Mouse (Mus musculus) heart, embryonic 11.5 days (tissue): ENCODE measurements around the gene Dzank1. TPM values are rescaled to one million over a fixed set of nuclear protein-coding genes. Genes with fewer than 3 reads are reported as not detected.

Experiments used
- ATAC-seq: fragments of 200-750 bp; cut with Nextera tagmentation; replicated peaks from 2 replicates; pipeline ENCODE4 v1.8.0; 2017; ENCODE audit warnings: moderate library complexity; ENCODE audit not compliant: insufficient number of reproducible peaks, low FRiP score, low TSS enrichment
- H3K27ac ChIP-seq: fragments of 300-500 bp; sonication (generic); 2 replicates; pipeline ENCODE4 v1.5.1; 2014; ENCODE audit warnings: mild to moderate bottlenecking, low read depth, low read length
- H3K27me3 ChIP-seq: fragments of 300-500 bp; sonication (generic); 2 replicates; pipeline ENCODE4 v1.6.1; 2014; ENCODE audit warnings: mild to moderate bottlenecking, low read length, mixed read lengths; ENCODE audit not compliant: control insufficient read depth, insufficient read depth
- H3K36me3 ChIP-seq: fragments of 300-500 bp; sonication (generic); 2 replicates; pipeline ENCODE4 v1.6.1; 2014; ENCODE audit warnings: mild to moderate bottlenecking, low read length, moderate library complexity, mixed read lengths; ENCODE audit not compliant: control insufficient read depth, insufficient read depth
- H3K4me1 ChIP-seq: fragments of 300-500 bp; sonication (generic); 2 replicates; pipeline ENCODE4 v1.6.1; 2014; ENCODE audit warnings: low read length; ENCODE audit not compliant: control insufficient read depth, insufficient read depth
- H3K4me2 ChIP-seq: fragments of 300-500 bp; sonication (generic); 2 replicates; pipeline ENCODE4 v1.6.1; 2014; ENCODE audit warnings: mild to moderate bottlenecking, moderate library complexity
- H3K4me3 ChIP-seq: fragments of 300-500 bp; sonication (generic); 2 replicates; pipeline ENCODE4 v1.5.1; 2014; ENCODE audit warnings: low read depth, low read length
- H3K9ac ChIP-seq: fragments of 300-500 bp; sonication (generic); 2 replicates; pipeline ENCODE4 v1.6.1; 2014; ENCODE audit warnings: mild to moderate bottlenecking, low read depth, low read length, moderate library complexity
- H3K9me3 ChIP-seq: fragments of 300-500 bp; sonication (generic); replicated peaks from 2 replicates; pipeline ENCODE4 v1.6.1; 2016; ENCODE audit warnings: low read length; ENCODE audit not compliant: control insufficient read depth
- WGBS: fragments of 180-500 bp; shearing (Covaris S2); extraction: QIAGEN DNeasy Blood & Tissue Kit; methylation state at CpG from one replicate; pipeline ENCODE4 v1.1.7; 2014; ENCODE audit not compliant: insufficient replicate concordance; 5-methylcytosine and 5-hydroxymethylcytosine counted together
- polyA plus RNA-seq: library from polyadenylated mRNA; unstranded; fragments of >200 nt; fragmentation: Nextera tagmentation; extraction: Ambion mirVana; gene quantifications from 2 replicates; pipeline ENCODE4 v1.2.1, GENCODE M21; 2014

Dzank1 gene
- polyA plus RNA-seq, 1 experiment from 2014 or later: 0.63 TPM

DNA sequence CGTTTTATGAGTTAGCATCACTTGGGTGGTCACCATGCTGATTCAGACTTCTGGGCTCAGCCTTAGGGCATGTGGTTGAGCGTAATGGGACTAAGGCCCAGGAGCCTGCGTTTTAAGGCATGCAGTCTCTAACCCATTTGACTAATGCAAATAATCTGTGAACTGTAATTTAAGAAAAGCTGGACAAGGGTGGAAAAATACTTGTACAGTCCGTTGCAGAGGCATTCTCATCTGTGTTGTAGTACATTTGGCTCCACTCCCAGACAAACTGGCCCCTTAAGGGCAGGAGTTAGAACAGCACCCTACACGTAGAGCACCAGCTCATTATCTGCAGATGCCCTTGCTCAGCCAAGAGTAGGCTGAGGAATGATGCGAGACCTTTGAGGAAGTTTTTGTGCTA is 17.4 kb upstream of the Dzank1 start:
- H3K27me3 ChIP-seq: no peaks in the 10 kb centered on the region
- peaks cover 13% of the 10 kb centered on the region for H3K36me3 ChIP-seq
- H3K9ac ChIP-seq: no peak overlapping the region
- ATAC-seq: no peak
- no peak overlapping the region for H3K4me2 ChIP-seq
- no peaks in the 10 kb centered on the region for H3K4me1 ChIP-seq
- H3K27ac ChIP-seq: no peak overlapping the region
- no peaks in the 10 kb centered on the region for H3K9me3 ChIP-seq
- 73% methylated on average over 6 of the region's 6 CpGs for WGBS
- no peak overlapping the region for H3K4me3 ChIP-seq

DNA sequence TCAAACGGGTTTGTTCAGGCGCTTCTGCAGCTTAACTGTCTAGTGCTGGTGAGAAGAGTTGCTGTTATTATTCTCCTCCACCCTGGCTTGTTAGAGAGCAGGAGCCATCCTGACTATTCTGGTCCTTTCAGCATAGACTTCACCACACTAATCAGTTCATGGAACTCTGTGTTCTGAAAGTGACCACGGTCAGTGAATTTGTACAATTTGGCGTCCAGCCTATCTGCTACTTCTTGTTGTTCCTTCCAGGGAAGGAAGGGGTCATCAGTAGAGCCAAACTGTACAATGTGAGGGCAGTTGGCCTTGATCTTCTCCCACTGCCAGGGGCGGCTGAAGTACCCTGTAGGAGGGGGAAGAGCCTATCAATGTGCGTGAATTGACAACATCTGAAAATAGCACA is 16.5 kb upstream of the Dzank1 start:
- ATAC-seq: no peak
- Histone ChIP-seq H3K4me2 (no peak overlapping the region), H3K27ac (no peak overlapping the region), H3K36me3 (peaks cover 20% of the 10 kb centered on the region), H3K9me3 (no peaks in the 10 kb centered on the region), H3K4me1 (no peaks in the 10 kb centered on the region), H3K27me3 (no peaks in the 10 kb centered on the region), H3K9ac (no peak overlapping the region), H3K4me3 (no peak overlapping the region)
- 70% methylated on average over 6 of the region's 6 CpGs for WGBS

DNA sequence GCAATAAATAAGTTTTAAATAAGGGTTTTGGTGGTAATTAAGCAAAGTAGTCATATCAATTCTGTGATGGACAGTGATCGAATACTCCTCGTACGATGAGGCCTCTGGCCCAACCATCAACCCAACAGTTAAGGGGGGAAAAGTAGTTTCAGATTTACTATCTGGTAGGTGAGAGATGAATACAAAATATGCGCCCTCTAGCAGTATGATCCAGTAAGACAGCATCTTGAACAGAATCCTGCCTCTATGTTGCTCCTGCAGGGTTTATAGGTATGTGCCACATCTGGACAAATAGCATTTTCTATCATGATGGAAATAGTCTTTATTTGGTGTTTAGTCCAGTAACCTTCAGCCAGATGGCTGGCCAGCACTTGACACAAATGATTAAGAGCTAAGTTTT is 14.0 kb upstream of the Dzank1 start:
- ATAC-seq: no peak
- H3K27ac ChIP-seq: no peak overlapping the region
- no peak overlapping the region for H3K9ac ChIP-seq
- no peaks in the 10 kb centered on the region for H3K27me3 ChIP-seq
- H3K36me3 ChIP-seq: peaks cover 31% of the 10 kb centered on the region
- WGBS: 82% methylated on average over 4 of the region's 4 CpGs
- no peak overlapping the region for H3K4me3 ChIP-seq
- H3K4me2 ChIP-seq: no peak overlapping the region
- no peaks in the 10 kb centered on the region for H3K9me3 ChIP-seq
- H3K4me1 ChIP-seq: no peaks in the 10 kb centered on the region

DNA sequence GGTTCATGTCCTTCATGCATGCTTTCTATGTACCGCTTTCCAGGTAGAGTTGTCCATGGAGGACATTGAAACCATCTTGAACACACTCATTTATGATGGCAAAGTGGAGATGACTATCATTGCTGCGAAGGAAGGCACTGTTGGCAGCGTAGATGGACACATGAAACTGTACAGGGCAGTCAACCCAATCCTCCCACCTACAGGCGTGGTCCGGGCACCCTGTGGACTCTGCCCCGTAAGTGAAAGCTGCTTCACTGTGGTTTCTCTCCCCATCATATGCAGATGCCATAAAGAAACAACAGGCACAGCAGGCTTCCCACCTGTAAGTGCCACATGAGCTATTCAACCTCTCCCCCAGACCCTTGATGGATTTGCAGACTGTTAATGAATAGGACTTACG is 9.9 kb upstream of the Dzank1 start:
- no peak overlapping the region for H3K4me3 ChIP-seq
- H3K36me3 ChIP-seq: peaks cover 55% of the 10 kb centered on the region
- H3K9me3 ChIP-seq: no peaks in the 10 kb centered on the region
- WGBS: 91% methylated on average over 7 of the region's 7 CpGs
- no peak overlapping the region for H3K9ac ChIP-seq
- H3K4me1 ChIP-seq: no peaks in the 10 kb centered on the region
- H3K27ac ChIP-seq: no peak overlapping the region
- ATAC-seq: no peak
- H3K4me2 ChIP-seq: no peak overlapping the region
- H3K27me3 ChIP-seq: no peaks in the 10 kb centered on the region

DNA sequence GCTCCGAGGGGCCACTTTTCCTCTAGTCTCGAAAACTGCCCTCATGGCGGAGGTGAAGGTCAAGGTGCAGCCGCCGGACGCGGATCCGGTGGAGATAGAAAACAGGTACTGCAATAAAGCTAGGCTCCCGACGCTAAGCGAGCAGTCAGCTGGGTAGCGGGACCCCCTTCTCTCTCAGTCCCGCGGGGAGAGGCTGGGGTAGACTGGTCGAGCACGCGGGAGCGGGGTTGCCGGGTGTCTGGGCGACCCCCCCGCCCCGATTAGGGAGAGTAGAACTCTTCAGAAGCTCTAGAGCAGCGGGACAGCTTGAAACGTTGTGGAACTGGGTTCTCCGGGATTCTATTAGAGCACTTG is 584 bp upstream of the Dzank1 start:
- H3K27me3 ChIP-seq: 0 out of 2 replicates have a peak, but pooled peaks cover 3% of the 10 kb centered on the region
- peak overlapping the region; percentile 80 for H3K27ac ChIP-seq
- H3K4me2 ChIP-seq: peak overlapping the region; percentile 77
- H3K4me3 ChIP-seq: peak overlapping the region; percentile 67
- peak overlapping the region; percentile 73 for H3K9ac ChIP-seq
- peaks cover 8% of the 10 kb centered on the region for H3K36me3 ChIP-seq
- WGBS: 0% methylated on average over 25 of the region's 25 CpGs
- peak; percentile 23; the same call in 1 of the 2 replicates for ATAC-seq
- peaks cover 5% of the 10 kb centered on the region; the same call in 1 of the 2 replicates for H3K4me1 ChIP-seq
- no peaks in the 10 kb centered on the region for H3K9me3 ChIP-seq

DNA sequence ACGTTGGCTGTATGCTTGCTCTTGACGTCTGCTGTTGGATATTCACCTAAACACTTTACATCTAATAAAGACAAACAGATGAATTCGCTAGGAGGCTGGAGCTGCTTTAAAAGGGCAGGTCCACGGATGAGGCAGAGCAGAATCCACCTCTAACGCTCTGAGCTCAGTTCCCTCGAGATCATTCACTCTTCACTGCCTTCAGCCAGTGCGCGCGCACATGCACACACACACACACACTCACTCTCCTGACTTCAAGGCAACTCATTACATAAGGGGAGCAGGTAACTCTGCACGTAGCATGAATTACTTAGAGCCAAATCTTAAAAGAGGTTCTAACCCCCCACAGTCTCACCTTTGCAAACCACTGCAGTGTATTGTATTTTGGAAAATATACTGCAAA is 1.4 kb downstream of the Dzank1 start:
- no peaks in the 10 kb centered on the region for H3K9me3 ChIP-seq
- 57% methylated on average over 10 of the region's 10 CpGs for WGBS

DNA sequence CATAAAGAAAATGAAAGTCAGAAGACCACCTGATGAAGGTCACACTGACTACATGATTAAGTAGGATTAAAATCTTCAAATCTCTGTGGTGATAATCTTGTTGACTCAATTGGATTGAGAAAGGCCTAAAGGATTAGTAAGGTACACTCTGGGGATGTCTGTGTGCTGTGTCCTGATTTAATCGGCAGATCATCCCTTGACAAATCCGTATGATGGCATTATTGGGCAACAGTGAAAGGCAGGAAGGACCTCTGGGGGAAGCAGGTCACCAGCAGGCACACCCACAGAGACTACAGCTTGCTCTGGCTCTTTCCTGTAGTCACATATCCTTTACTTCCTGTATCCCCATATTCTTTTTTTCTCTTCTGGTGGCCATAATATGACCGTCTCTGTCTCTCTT is 7.4 kb downstream of the Dzank1 start:
- Histone ChIP-seq H3K9me3 (no peaks in the 10 kb centered on the region), H3K4me1 (no peaks in the 10 kb centered on the region), H3K36me3 (no peaks in the 10 kb centered on the region), H3K4me3 (no peak overlapping the region), H3K9ac (no peak overlapping the region), H3K4me2 (no peak overlapping the region), H3K27ac (no peak overlapping the region), H3K27me3 (no peaks in the 10 kb centered on the region)
- 68% methylated on average over 3 of the region's 3 CpGs for WGBS
- ATAC-seq: no peak

More for the DNA sequence above, 1.4 kb downstream of the Dzank1 start:
- Histone ChIP-seq H3K4me1 (peaks cover 5% of the 10 kb centered on the region; the same call in 1 of the 2 replicates), H3K27ac (no peak overlapping the region), H3K27me3 (0 out of 2 replicates have a peak, but pooled peaks cover 3% of the 10 kb centered on the region), H3K4me2 (no peak overlapping the region), H3K9ac (no peak overlapping the region), H3K36me3 (no peaks in the 10 kb centered on the region), H3K4me3 (no peak overlapping the region)
- no peak for ATAC-seq

DNA sequence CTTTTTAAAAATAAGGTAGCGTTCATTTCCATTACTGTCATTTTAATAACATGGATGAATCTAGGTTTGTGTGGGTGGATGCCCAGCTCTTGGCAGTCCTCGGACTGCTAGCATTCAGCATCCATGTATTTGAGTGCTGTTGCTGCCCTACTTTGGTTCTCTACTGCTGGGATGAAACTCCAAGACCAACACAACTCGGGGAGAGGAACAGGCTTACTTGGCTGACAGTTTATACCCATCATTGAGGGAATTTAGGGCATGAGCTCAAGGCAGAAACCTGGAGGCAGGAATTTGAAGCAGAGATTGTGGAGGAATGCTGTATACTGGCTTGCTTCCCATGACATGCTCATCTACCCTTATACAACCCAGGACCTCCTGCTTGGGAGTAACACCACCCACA is 12.6 kb downstream of the Dzank1 start:
- ATAC-seq: no peak
- 76% methylated on average over 3 of the region's 3 CpGs for WGBS
- H3K27ac ChIP-seq: no peak overlapping the region

DNA sequence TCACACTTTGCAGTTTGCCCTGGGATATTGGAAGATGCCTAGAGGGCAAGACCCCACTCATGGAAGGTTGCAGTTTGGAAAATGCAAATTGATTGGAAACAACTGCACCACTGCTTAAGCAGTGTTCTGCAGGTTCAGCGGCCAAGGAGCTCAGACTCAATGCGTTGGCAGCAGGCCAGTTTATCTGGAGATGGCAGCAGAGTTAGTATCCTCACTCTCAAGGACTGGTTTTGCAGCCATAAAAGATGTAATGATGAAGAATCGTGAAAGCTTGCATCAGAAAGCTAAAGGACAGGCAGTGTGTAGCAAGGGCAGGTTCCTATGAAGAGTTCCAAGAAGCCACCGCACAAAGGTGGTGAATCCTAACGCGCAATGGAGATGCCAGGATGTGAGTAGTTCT is 25.1 kb downstream of the Dzank1 start:
- 75% methylated on average over 6 of the region's 6 CpGs for WGBS
- Histone ChIP-seq H3K4me3 (no peak overlapping the region), H3K4me2 (no peak overlapping the region), H3K9ac (no peak overlapping the region), H3K9me3 (no peaks in the 10 kb centered on the region), H3K27me3 (no peaks in the 10 kb centered on the region), H3K27ac (no peak overlapping the region), H3K36me3 (no peaks in the 10 kb centered on the region), H3K4me1 (no peaks in the 10 kb centered on the region)
- ATAC-seq: no peak

More for the DNA sequence above, 12.6 kb downstream of the Dzank1 start:
- H3K9me3 ChIP-seq: no peaks in the 10 kb centered on the region
- H3K27me3 ChIP-seq: no peaks in the 10 kb centered on the region
- no peak overlapping the region for H3K4me2 ChIP-seq
- H3K36me3 ChIP-seq: no peaks in the 10 kb centered on the region
- no peak overlapping the region for H3K9ac ChIP-seq
- no peaks in the 10 kb centered on the region for H3K4me1 ChIP-seq
- H3K4me3 ChIP-seq: no peak overlapping the region
